Mouse (Mus musculus): ENCODE data around the gene Gsg1l2. TPM values are rescaled to one million over a fixed set of nuclear protein-coding genes. Genes with fewer than 3 reads are reported as not detected.

Gene Gsg1l2
- total and polyA plus RNA-seq, 3 experiments = not detected

GRCm38 (mm10) chr11:67757373-67758167 lies 16.8 kb upstream of the Gsg1l2 start:
- in situ Hi-C loops (cut with MboI; ENCODE audit: low pct_ligation_motif_present, low pct_unique_long_range_greater_than_20kb, low sequenced_read_pairs) = no loop called here
- dilution Hi-C loops (cut with MboI; ENCODE audit: extremely low pct_ligation_motif_present, extremely low pct_unique_long_range_greater_than_20kb, low sequenced_read_pairs) = no loop called here
- Histone ChIP-seq H3K9me3 (replicated peaks; ENCODE audit: low read length) (no peaks in the 10 kb centered on the region), H3K4me3 (replicated peaks in 1 of 3; ENCODE audit: low read depth in 2 of 3, low read length in 2 of 3, poor library complexity in 1 of 3) (no peak overlapping the region), H3K4me1 (ENCODE audit: control insufficient read depth in 1 of 2, insufficient read depth in 2 of 2) (peaks cover 0 to 6% of the 10 kb centered on the region in 2 experiments; a peak in 1 of 4 replicates), H3K27ac (ENCODE audit: insufficient read depth, low read depth) (no peak overlapping the region), H3K79me2 (replicated peaks; ENCODE audit: control insufficient read depth, extremely low read depth, insufficient read depth, poor library complexity, severe bottlenecking) (no peaks in the 10 kb centered on the region), H3K9ac (ENCODE audit: insufficient read depth, low read depth) (no peak overlapping the region), H3K4me2 (ENCODE audit: insufficient read depth, low read depth, poor library complexity, severe bottlenecking) (no peak overlapping the region), H3K36me3 (replicated peaks in 1 of 2; ENCODE audit: control insufficient read depth in 1 of 2, insufficient read depth in 1 of 2, low read length in 1 of 2) (no peaks in the 10 kb centered on the region), H3K27me3 (replicated peaks) (peaks cover 4% of the 10 kb centered on the region)
- TF ChIP-seq ETS1 (conservative IDR thresholded peaks at IDR 0.05; ENCODE audit: low read depth, low read length) (no peak), BHLHE40 (IDR thresholded peaks at IDR 0.05; ENCODE audit: low read depth, low read length) (peak; percentile 32; the same call in 1 of the 2 replicates), TBP (conservative IDR thresholded peaks at IDR 0.05; ENCODE audit: low read depth, low read length) (no peak), MEF2A (IDR thresholded peaks at IDR 0.05; ENCODE audit: borderline replicate concordance, low read depth, low read length) (no peak), PAX5 (IDR thresholded peaks at IDR 0.05; ENCODE audit: low read length) (no peak), NRF1 (IDR thresholded peaks at IDR 0.05; ENCODE audit: low read depth, low read length) (peak; percentile 82), CTCF (conservative IDR thresholded peaks at IDR 0.05 in 1 of 2, IDR thresholded peaks at IDR 0.05 in 1 of 2; ENCODE audit: low read depth in 2 of 2, low read length in 2 of 2) (peak; percentile 55 to 82), RAD21 (IDR thresholded peaks at IDR 0.05; ENCODE audit: low read depth, low read length) (peak; percentile 54), SMC3 (IDR thresholded peaks at IDR 0.05; ENCODE audit: low read depth, low read length) (peak; percentile 66)
- peak; percentile 54 for DNase-seq (ENCODE audit: extremely low read depth)

- Histone ChIP-seq H3K27ac (ENCODE audit: insufficient read depth, low read depth) (no peak within 1 kb of the TSS), H3K9ac (ENCODE audit: insufficient read depth, low read depth) (no peak within 1 kb of the TSS), H3K27me3 (replicated peaks) (no peaks in the 10 kb centered on the region), H3K36me3 (replicated peaks in 1 of 2; ENCODE audit: control insufficient read depth in 1 of 2, insufficient read depth in 1 of 2, low read length in 1 of 2) (no peaks in the 10 kb centered on the region), H3K79me2 (replicated peaks; ENCODE audit: control insufficient read depth, extremely low read depth, insufficient read depth, poor library complexity, severe bottlenecking) (no peaks in the 10 kb centered on the region), H3K4me1 (ENCODE audit: control insufficient read depth in 1 of 2, insufficient read depth in 2 of 2) (peaks cover 0 to 20% of the 10 kb centered on the region in 2 experiments; a peak in 2 of 4 replicates), H3K4me3 (replicated peaks in 1 of 3; ENCODE audit: low read depth in 2 of 3, low read length in 2 of 3, poor library complexity in 1 of 3) (no peak within 1 kb of the TSS), H3K9me3 (replicated peaks; ENCODE audit: low read length) (no peaks in the 10 kb centered on the region), H3K4me2 (ENCODE audit: insufficient read depth, low read depth, poor library complexity, severe bottlenecking) (no peak within 1 kb of the TSS)
- no peak for DNase-seq (ENCODE audit: extremely low read depth)
- dilution Hi-C loops (cut with MboI; ENCODE audit: extremely low pct_ligation_motif_present, extremely low pct_unique_long_range_greater_than_20kb, low sequenced_read_pairs) = no loop called here
- in situ Hi-C loops (cut with MboI; ENCODE audit: low pct_ligation_motif_present, low pct_unique_long_range_greater_than_20kb, low sequenced_read_pairs) = no loop called here
- TF ChIP-seq EP300 (IDR thresholded peaks at IDR 0.05; ENCODE audit: low read length) (no peak), MEF2A (IDR thresholded peaks at IDR 0.05; ENCODE audit: borderline replicate concordance, low read depth, low read length) (no peak), ZNF384 (IDR thresholded peaks at IDR 0.05; ENCODE audit: low read depth, low read length) (no peak), JUN (IDR thresholded peaks at IDR 0.05; ENCODE audit: insufficient read depth, low read depth, low read length) (no peak), POLR2AphosphoS2 (IDR thresholded peaks at IDR 0.05; ENCODE audit: low read depth, low read length) (no peak), USF1 (IDR thresholded peaks at IDR 0.05; ENCODE audit: low read depth, low read length) (no peak), SIN3A (IDR thresholded peaks at IDR 0.05; ENCODE audit: low read length) (no peak), KAT2A (IDR thresholded peaks at IDR 0.05; ENCODE audit: insufficient replicate concordance, low read length) (no peak), MAX (IDR thresholded peaks at IDR 0.05; ENCODE audit: low read length) (no peak), GABPA (IDR thresholded peaks at IDR 0.05; ENCODE audit: insufficient replicate concordance, low read depth, low read length) (no peak), MAFK (IDR thresholded peaks at IDR 0.05; ENCODE audit: insufficient replicate concordance, low read length) (no peak), ETS1 (conservative IDR thresholded peaks at IDR 0.05; ENCODE audit: low read depth, low read length) (no peak), SMC3 (IDR thresholded peaks at IDR 0.05; ENCODE audit: low read depth, low read length) (no peak), USF2 (conservative IDR thresholded peaks at IDR 0.05; ENCODE audit: low read depth, low read length) (no peak)
Observed at GRCm38 (mm10) chr11:67771053-67771452, 3.4 kb upstream of the Gsg1l2 start, which contains the start of gene Glp2r. TSS of gene Glp2r (minus strand) at chr11:67771153.
